Mouse (Mus musculus) left cerebral cortex, adult 8-10 months (tissue): ENCODE data around the gene Als2cl. TPM values are rescaled to one million over a fixed set of nuclear protein-coding genes. Genes with fewer than 3 reads are reported as not detected.

Source experiments
- microRNA-seq, 2 experiments: library from miRNA; unstranded; fragments of <30 nt; microRNA quantifications; one replicate each; pipeline ENCODE4 v1.2.0; 2022
- total RNA-seq, 4 experiments: library from RNA; stranded (reverse); gene quantifications; 2 replicates each; pipeline ENCODE4 v1.2.4; 2022

The Als2cl gene
- total RNA-seq, 4 experiments from 2014 or later, result 8.4 to 13.0 (median 10.4) TPM

Small RNA genes within 50 kb of the gene (microRNA-seq; reads per million reads assigned to microRNA genes)
- gene Gm24269, result 0 reads per million in 2 experiments

Other genes with a start within 250 kb of the Als2cl start
- gene Nbeal2, start 225.7 kb upstream of the Als2cl start, total RNA-seq, result 10 to 100 TPM; 11.9 to 14.6 (median 12.6) TPM
- 10 to 100 TPM; 69.7 to 73.5 (median 72.6) TPM for gene Ccdc12, start 223.4 kb upstream of the Als2cl start, total RNA-seq
- gene Myl3, start 138.0 kb upstream of the Als2cl start, total RNA-seq, result 1 to 10 TPM in 3 of 4 experiments, not detected in 1; 2.4 to 3.2 (median 2.6) TPM
- 1 to 10 TPM; 8.4 to 8.7 (median 8.6) TPM for gene Pth1r, start 132.7 kb upstream of the Als2cl start, total RNA-seq
- not detected for gene Prss42, start 81.7 kb upstream of the Als2cl start, total RNA-seq
- not detected for gene Prss44, start 65.9 kb upstream of the Als2cl start, total RNA-seq
- gene Prss43, start 53.2 kb upstream of the Als2cl start, total RNA-seq, result under 1 TPM; 0.14 to 0.35 (median 0.25) TPM
- gene Prss45, start 45.3 kb upstream of the Als2cl start, total RNA-seq, result under 1 TPM in 3 of 4 experiments, not detected in 1; 0.30 to 0.91 (median 0.91) TPM
- not detected for gene Prss46, start 35.4 kb upstream of the Als2cl start, total RNA-seq
- gene Prss50, start 21.9 kb upstream of the Als2cl start, total RNA-seq, result 1 to 10 TPM in 3 of 4 experiments, under 1 TPM in 1; 0.95 to 2.3 (median 1.9) TPM
- gene Tmie, start 243 bp downstream of the Als2cl start, total RNA-seq, result 1 to 10 TPM; 3.1 to 6.1 (median 4.1) TPM
- not detected for gene Fam240a, start 37.0 kb downstream of the Als2cl start, total RNA-seq
- under 1 TPM in 2 of 4 experiments, not detected in 2; 0.77 to 0.84 TPM for gene Tdgf1, start 66.3 kb downstream of the Als2cl start, total RNA-seq
- 1 to 10 TPM in 3 of 4 experiments, under 1 TPM in 1; 0.70 to 2.1 (median 1.5) TPM for gene Lrrc2, start 71.7 kb downstream of the Als2cl start, total RNA-seq
- gene Rtp3, start 110.7 kb downstream of the Als2cl start, total RNA-seq, result under 1 TPM in 3 of 4 experiments, not detected in 1; 0.26 to 0.48 (median 0.39) TPM
- not detected for gene Ltf, start 139.4 kb downstream of the Als2cl start, total RNA-seq
- gene Ccrl2, start 177.6 kb downstream of the Als2cl start, total RNA-seq, result 1 to 10 TPM in 1 of 4 experiments, under 1 TPM in 3; 0.51 to 1.5 (median 0.84) TPM
- 10 to 100 TPM; 41.1 to 45.3 (median 44.9) TPM for gene Lrrfip2, start 237.7 kb downstream of the Als2cl start, total RNA-seq